Comparison of ENCODE assay signal across 28 mouse cellular contexts in genomic region chr2:132305165-132305564, GRCm38 (mm10). TPM values are rescaled to one million over a fixed set of nuclear protein-coding genes. Genes with fewer than 3 reads are reported as not detected.
DNase-seq lines count a peak whose midpoint lies in the region; ATAC-seq and TF ChIP-seq lines count a peak whose summit lies in the region.
"Had no signal": no experiment of that assay in that cellular context is flagged by ENCODE, and none has a peak within 500 bp of the region (broad histone marks: within the 10 kb centered on the region; RNA-seq: fewer than 3 reads in every experiment).

No protein-coding gene starts in this region.

- H3K27me3 ChIP-seq in MEL (ENCODE audit: control insufficient read depth in 1 of 2, insufficient read depth in 2 of 2, low read length in 2 of 2): no peaks in the 10 kb centered on the region
- H3K27me3 ChIP-seq in liver, embryonic 12.5 days (replicated peaks): no peaks in the 10 kb centered on the region
- no peaks in the 10 kb centered on the region for H3K27me3 ChIP-seq in liver, postnatal 0 days (ENCODE audit: insufficient read depth, low read length)
- H3K27me3 ChIP-seq: embryonic facial prominence, embryonic 12.5 days; forebrain, embryonic 15.5 days; heart, embryonic 12.5 days; limb, embryonic 13.5 days; midbrain, embryonic 13.5 days had no signal

- TF ChIP-seq EP300 in MEL (IDR thresholded peaks at IDR 0.05; ENCODE audit: low read depth in 1 of 2, low read length in 2 of 2): peak; percentile 93 to 95
- TF ChIP-seq EP300 in liver, postnatal 0 days (IDR thresholded peaks at IDR 0.05; ENCODE audit: low read depth): peak; percentile 83

- peak overlapping the region; percentile 78 for H3K27ac ChIP-seq in MEL (ENCODE audit: control insufficient read depth, low read depth, low read length)
- H3K27ac ChIP-seq in liver, embryonic 12.5 days: 0 out of 2 replicates have a peak overlapping the region, but pooled peaks have one; percentile 16
- no peak overlapping the region for H3K27ac ChIP-seq in liver, postnatal 0 days (ENCODE audit: low read depth)
- H3K27ac ChIP-seq: embryonic facial prominence, embryonic 12.5 days; forebrain, embryonic 15.5 days; gastrocnemius, adult 2 months; heart, adult 2 months; hindbrain, embryonic 14.5 days; left cerebral cortex, adult 2 months; limb, embryonic 13.5 days; macrophage; midbrain, embryonic 13.5 days had no signal

- H3K79me2 ChIP-seq in MEL (ENCODE audit: control insufficient read depth, insufficient read depth, low read length, poor library complexity): no peaks in the 10 kb centered on the region

- H3K36me3 ChIP-seq in MEL (ENCODE audit: control insufficient read depth in 1 of 2, insufficient read depth in 2 of 2, low read length in 2 of 2): peaks cover 0 to 36% of the 10 kb centered on the region in 2 experiments; a peak in 2 of 4 replicates
- H3K36me3 ChIP-seq in liver, embryonic 12.5 days: peaks cover 65% of the 10 kb centered on the region
- H3K36me3 ChIP-seq in liver, postnatal 0 days (replicated peaks; ENCODE audit: insufficient read depth, low read length): peaks cover 56% of the 10 kb centered on the region

- intact Hi-C loops in heart, postnatal 25 days (cut with DNase I): no loop called here

- DNase-seq in heart, adult 11 months: peak; percentile 42
- DNase-seq in heart, postnatal 25 days (ENCODE audit: low spot score): no peak
- peak; percentile 82 for DNase-seq in MEL (ENCODE audit: low read depth, low spot score)
- no peak for DNase-seq in liver, postnatal 0 days
- no peak for DNase-seq in layer of hippocampus, postnatal 25 days (ENCODE audit: extremely low spot score in 1 of 2, low spot score in 1 of 2)
- DNase-seq in kidney, postnatal 36 days: no peak
- DNase-seq: adrenal gland, postnatal 10 days; B cell, adult 2 months; cerebellum, postnatal 14 days; gastrocnemius, adult 2 months; heart, adult 2 months; kidney, adult 9 months; kidney, postnatal 14 days; lung, adult 2 months; lung, postnatal 10 days; retina, postnatal 1 day; right cerebral cortex, postnatal 25 days; thymus, postnatal 25 days had no signal

- no peak overlapping the region for H3K9ac ChIP-seq in MEL (ENCODE audit: control insufficient read depth, low read depth, low read length, poor library complexity, severe bottlenecking)
- H3K9ac ChIP-seq in liver, embryonic 12.5 days: no peak overlapping the region
- no peak overlapping the region for H3K9ac ChIP-seq in liver, postnatal 0 days (replicated peaks)
- H3K9ac ChIP-seq: embryonic facial prominence, embryonic 12.5 days; forebrain, embryonic 15.5 days; heart, embryonic 12.5 days; hindbrain, embryonic 14.5 days; limb, embryonic 13.5 days; midbrain, embryonic 13.5 days had no signal

- TF ChIP-seq RAD21 in MEL (IDR thresholded peaks at IDR 0.05; ENCODE audit: low read depth, low read length): no peak

- no peak overlapping the region for H3K4me3 ChIP-seq in MEL (ENCODE audit: control insufficient read depth in 1 of 2, insufficient read depth in 1 of 2, low read depth in 2 of 2, low read length in 2 of 2)
- H3K4me3 ChIP-seq in liver, embryonic 12.5 days: no peak overlapping the region
- no peak overlapping the region for H3K4me3 ChIP-seq in liver, postnatal 0 days (ENCODE audit: low read depth, low read length)
- H3K4me3 ChIP-seq: embryonic facial prominence, embryonic 12.5 days; forebrain, embryonic 15.5 days; gastrocnemius, adult 2 months; heart, adult 2 months; heart, embryonic 12.5 days; left cerebral cortex, adult 2 months; limb, embryonic 13.5 days; midbrain, embryonic 13.5 days had no signal

- no peak for TF ChIP-seq POLR2A in MEL (IDR thresholded peaks at IDR 0.05; ENCODE audit: control insufficient read depth in 1 of 2, insufficient read depth in 1 of 2, low read depth in 1 of 2, low read length in 2 of 2, poor library complexity in 1 of 2)

- ATAC-seq in liver, embryonic 12.5 days: peak; percentile 65
- ATAC-seq in liver, postnatal 0 days: peak; percentile 80
- ATAC-seq: forebrain, embryonic 15.5 days; intestine, postnatal 0 days; midbrain, embryonic 13.5 days had no signal

- peaks cover 6 to 47% of the 10 kb centered on the region in 2 experiments for H3K4me1 ChIP-seq in MEL (ENCODE audit: control insufficient read depth in 1 of 2, insufficient read depth in 2 of 2, low read length in 2 of 2)
- peaks cover 30% of the 10 kb centered on the region for H3K4me1 ChIP-seq in liver, embryonic 12.5 days
- H3K4me1 ChIP-seq in liver, postnatal 0 days (ENCODE audit: insufficient read depth): no peaks in the 10 kb centered on the region
- H3K4me1 ChIP-seq: embryonic facial prominence, embryonic 12.5 days; forebrain, embryonic 15.5 days; heart, embryonic 12.5 days; limb, embryonic 13.5 days; midbrain, embryonic 13.5 days had no signal

- 38% methylated on average over 7 of the region's 7 CpGs for WGBS in liver, embryonic 12.5 days (ENCODE audit: insufficient replicate concordance)
- WGBS in liver, postnatal 0 days (ENCODE audit: insufficient replicate concordance): 53% methylated on average over 7 of the region's 7 CpGs

- TF ChIP-seq CTCF in MEL (IDR thresholded peaks at IDR 0.05 in 2 of 3, conservative IDR thresholded peaks at IDR 0.05 in 1 of 3; ENCODE audit: control insufficient read depth in 1 of 3, insufficient read depth in 1 of 3, low read depth in 2 of 3, low read length in 3 of 3, poor library complexity in 1 of 3, severe bottlenecking in 1 of 3): no peak
- no peak for TF ChIP-seq CTCF in liver, postnatal 0 days (IDR thresholded peaks at IDR 0.05; ENCODE audit: low read depth)

- no peak overlapping the region for H3K4me2 ChIP-seq in liver, embryonic 12.5 days
- no peak overlapping the region for H3K4me2 ChIP-seq in liver, postnatal 0 days (ENCODE audit: low read depth, low read length)
- H3K4me2 ChIP-seq: embryonic facial prominence, embryonic 12.5 days; forebrain, embryonic 15.5 days; heart, embryonic 12.5 days; hindbrain, embryonic 14.5 days; limb, embryonic 13.5 days; midbrain, embryonic 13.5 days had no signal

- H3K9me3 ChIP-seq in MEL (replicated peaks; ENCODE audit: insufficient read depth, low read length): no peaks in the 10 kb centered on the region
- H3K9me3 ChIP-seq in liver, embryonic 12.5 days (replicated peaks): no peaks in the 10 kb centered on the region
- H3K9me3 ChIP-seq in liver, postnatal 0 days (ENCODE audit: low read length): no peaks in the 10 kb centered on the region
- H3K9me3 ChIP-seq: embryonic facial prominence, embryonic 12.5 days; forebrain, embryonic 15.5 days; heart, embryonic 12.5 days; limb, embryonic 13.5 days; midbrain, embryonic 13.5 days had no signal

TF ChIP-seq in MEL, 35 proteins besides CTCF, POLR2A, EP300 and RAD21:
- TF ChIP-seq MYB (IDR thresholded peaks at IDR 0.05; ENCODE audit: low read depth, low read length) (0 out of 2 replicates have a peak, but pooled peaks have one; percentile 39), ETS1 (IDR thresholded peaks at IDR 0.05; ENCODE audit: low read depth, low read length) (peak; percentile 91), POLR2AphosphoS2 (IDR thresholded peaks at IDR 0.05; ENCODE audit: low read length) (no peak), SMC3 (IDR thresholded peaks at IDR 0.05; ENCODE audit: low read depth, low read length) (no peak), MEF2A (IDR thresholded peaks at IDR 0.05; ENCODE audit: extremely low read depth, insufficient replicate concordance, low read depth, low read length, poor library complexity, severe bottlenecking) (no peak), MAX (IDR thresholded peaks at IDR 0.05; ENCODE audit: low read length) (peak; percentile 22; the same call in 1 of the 2 replicates), RCOR1 (IDR thresholded peaks at IDR 0.05; ENCODE audit: low read depth, low read length) (peak; percentile 77), CHD2 (IDR thresholded peaks at IDR 0.05; ENCODE audit: low read length) (no peak), POLR2AphosphoS5 (IDR thresholded peaks at IDR 0.05; ENCODE audit: borderline replicate concordance, low read depth, low read length) (no peak), MAZ (IDR thresholded peaks at IDR 0.05; ENCODE audit: low read depth, low read length) (peak; percentile 52), GATA1 (IDR thresholded peaks at IDR 0.05; ENCODE audit: low read depth, low read length) (peak; percentile 85), TAL1 (IDR thresholded peaks at IDR 0.05; ENCODE audit: low read length) (peak; percentile 97), TCF12 (IDR thresholded peaks at IDR 0.05; ENCODE audit: low read depth, low read length) (peak; percentile 97), SIN3A (IDR thresholded peaks at IDR 0.05; ENCODE audit: low read length) (peak; percentile 69), ZNF384 (IDR thresholded peaks at IDR 0.05; ENCODE audit: low read depth, low read length) (peak; percentile 96)

RNA-seq across cellular contexts. Expression of gene Cds2, which starts 42.2 kb away (rescaled TPM):
- 10 to 100 TPM; 78.3 to 96.3 TPM for total RNA-seq in heart, postnatal 25 days (2021)
- total RNA-seq in MEL (2012; rRNA removed): 8.8 and 10.3 TPM in 2 replicates
- polyA plus RNA-seq in MEL (2012; ENCODE audit: insufficient read depth in 1 of 2, insufficient read length in 2 of 2, low read depth in 1 of 2, low replicate concordance in 2 of 2, missing spikeins in 1 of 2): 10 to 100 TPM in 1 of 2 experiments, not detected in 1; 28.5 TPM
- polyA plus RNA-seq in liver, embryonic 12.5 days (2016; fragmentation: Nextera tagmentation; extraction: Ambion mirVana): 13.7 and 15.4 TPM in 2 replicates
- polyA plus RNA-seq in liver, postnatal 0 days (2015; fragmentation: Nextera tagmentation; extraction: Ambion mirVana): 7.9 and 10.5 TPM in 2 replicates
- total RNA-seq in layer of hippocampus, postnatal 25 days (2021): 100 to 1,000 TPM; 228 to 237 TPM

RNA-seq across cellular contexts. Expression of gene Pcna, which starts 52.1 kb away (rescaled TPM):
- 10 to 100 TPM; 37.5 to 40.9 TPM for total RNA-seq in heart, postnatal 25 days (2021)
- total RNA-seq in MEL (2012; rRNA removed): 398 and 427 TPM in 2 replicates
- 100 to 1,000 TPM; 308 to 541 TPM for polyA plus RNA-seq in MEL (2012; ENCODE audit: insufficient read depth in 1 of 2, insufficient read length in 2 of 2, low read depth in 1 of 2, low replicate concordance in 2 of 2, missing spikeins in 1 of 2)
- 353 and 360 TPM in 2 replicates for polyA plus RNA-seq in liver, embryonic 12.5 days (2016; fragmentation: Nextera tagmentation; extraction: Ambion mirVana)
- polyA plus RNA-seq in liver, postnatal 0 days (2015; fragmentation: Nextera tagmentation; extraction: Ambion mirVana): 148 and 158 TPM in 2 replicates
- 10 to 100 TPM; 47.4 to 50.8 TPM for total RNA-seq in layer of hippocampus, postnatal 25 days (2021)

RNA-seq across cellular contexts. Expression of gene Tmem230, which starts 57.6 kb away (rescaled TPM):
- total RNA-seq in heart, postnatal 25 days (2021): 10 to 100 TPM; 22.6 to 23.9 TPM
- total RNA-seq in MEL (2012; rRNA removed): 8.3 and 9.1 TPM in 2 replicates
- 10 to 100 TPM in 1 of 2 experiments, not detected in 1; 21.5 TPM for polyA plus RNA-seq in MEL (2012; ENCODE audit: insufficient read depth in 1 of 2, insufficient read length in 2 of 2, low read depth in 1 of 2, low replicate concordance in 2 of 2, missing spikeins in 1 of 2)
- polyA plus RNA-seq in liver, embryonic 12.5 days (2016; fragmentation: Nextera tagmentation; extraction: Ambion mirVana): 24.4 and 25.7 TPM in 2 replicates
- polyA plus RNA-seq in liver, postnatal 0 days (2015; fragmentation: Nextera tagmentation; extraction: Ambion mirVana): 19.1 and 20.9 TPM in 2 replicates
- total RNA-seq in layer of hippocampus, postnatal 25 days (2021): 10 to 100 TPM; 27.4 to 29.6 TPM

Comparison
In these comparisons a context has a peak if more than half of its experiments do, and no peak if none do; other contexts are left out.
1. DNase-seq: peak in heart, adult 11 months (single experiment) and MEL (single experiment); none in heart, postnatal 25 days (single experiment), liver, postnatal 0 days (single experiment), layer of hippocampus, postnatal 25 days (0 of 2) and kidney, postnatal 36 days (0 of 2).